Mouse (Mus musculus) erythroblast, embryonic 14.5 days (primary cell): Measurements from ENCODE around the gene C2cd2l.

ENCODE experiments used
- GATA1 ChIP-seq: IDR thresholded peaks from 2 replicates; pipeline ENCODE4 v1.6.1; 2012; ENCODE audit warnings: low read length, inconsistent platforms, mixed read lengths
- TAL1 ChIP-seq: IDR thresholded peaks from 3 replicates; pipeline ENCODE4 v1.6.1; 2012; ENCODE audit warnings: low read length, inconsistent platforms, mixed read lengths

DNA sequence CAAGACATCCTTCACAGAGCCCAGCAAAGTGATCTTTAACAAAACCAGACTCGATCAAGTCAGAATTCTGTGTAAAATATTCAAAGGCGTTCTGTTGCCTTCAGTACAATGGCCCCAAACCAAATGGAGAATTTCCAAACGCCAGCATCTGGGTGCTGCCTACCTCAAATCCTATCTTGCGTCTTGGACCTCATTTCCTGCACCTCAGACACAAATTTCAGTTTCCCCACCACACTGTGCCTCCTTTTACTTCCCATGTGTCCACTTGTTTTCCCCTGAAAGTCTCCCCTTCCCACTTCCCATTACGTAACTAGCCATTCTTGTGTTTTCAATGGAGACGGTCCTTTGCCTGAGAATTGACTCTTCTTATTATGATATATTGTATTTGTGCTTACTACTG, 13.6 kb downstream of the C2cd2l start:
- no peak for TF ChIP-seq GATA1
- TF ChIP-seq TAL1: no peak
